Mouse (Mus musculus) thymus, adult 2 months (tissue): Measurements from ENCODE around the gene Pcsk6.

Experiments used
- CTCF ChIP-seq: fragments of 200-500 bp; IDR thresholded peaks from 2 replicates; pipeline ENCODE4 v1.5.1; 2012; ENCODE audit warnings: mild to moderate bottlenecking, control low read depth, low read length, moderate library complexity, borderline replicate concordance; ENCODE audit not compliant: control insufficient read depth, poor library complexity, insufficient read depth; ENCODE audit errors: extremely low read depth
- POLR2A ChIP-seq: fragments of 200-500 bp; IDR thresholded peaks from 2 replicates; pipeline ENCODE4 v1.6.1; 2012; ENCODE audit warnings: mild to moderate bottlenecking, low read length, control low read depth, moderate library complexity; ENCODE audit not compliant: control insufficient read depth, poor library complexity, insufficient read depth; ENCODE audit errors: extremely low read depth

DNA sequence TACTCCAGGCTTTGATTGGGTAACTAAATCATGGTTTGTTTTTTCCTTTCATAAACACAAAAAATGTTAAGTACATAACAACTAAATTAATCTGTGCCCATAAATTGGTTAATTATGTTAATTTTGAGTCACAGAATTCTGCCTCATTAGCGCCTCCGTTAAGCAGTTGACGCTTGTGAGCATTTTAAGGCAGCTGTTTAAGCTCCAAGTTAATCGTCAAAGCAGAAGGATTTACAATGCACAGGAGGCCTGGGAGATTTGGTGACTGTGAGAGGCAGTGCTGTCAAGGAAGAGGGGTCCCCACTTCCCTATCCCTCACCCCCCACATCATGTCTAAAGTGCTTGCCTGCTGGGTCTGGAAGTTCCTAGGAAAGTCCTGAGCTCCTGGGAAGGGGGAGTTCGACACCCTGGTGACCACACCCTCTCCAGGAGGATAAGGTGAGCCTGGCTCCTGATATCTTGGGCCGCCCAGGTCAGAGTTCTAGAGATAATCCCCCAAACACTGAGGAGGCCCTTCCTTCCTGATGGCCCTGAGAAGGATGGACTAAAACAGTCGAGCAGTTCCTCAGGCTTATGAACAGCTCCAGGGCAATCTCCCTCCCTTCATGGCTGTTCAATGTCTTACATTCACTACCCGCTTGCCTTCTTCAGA is 83.9 kb downstream of the Pcsk6 start:
- TF ChIP-seq CTCF (no peak), POLR2A (no peak)
